Mouse (Mus musculus): Measurements from ENCODE around the gene Als2cl.

- TF ChIP-seq CTCF (IDR thresholded peaks at IDR 0.05; ENCODE audit: borderline replicate concordance, insufficient read depth, low read length), result no peak
- TF ChIP-seq POLR2A (IDR thresholded peaks at IDR 0.05; ENCODE audit: low read depth, low read length), result no peak
These were observed 37.1 kb downstream of the Als2cl start, which contains the start of gene Fam240a for GRCm38 (mm10) chr9:110916786-110917185.

Measured in embryonic fibroblast, embryonic 13.5 days (primary cell).